Mouse (Mus musculus) frontal cortex, postnatal 10 days (tissue): ENCODE data around the gene Capn11.
A peak's percentile ranks its signal among the peaks of the same experiment; 100 is the strongest.

Experiments used
- DNase-seq, 2 experiments: peaks; one replicate each; pipeline ENCODE4 v3.0.0; 2022; ENCODE audit warnings: low spot score in 2 of 2, mixed read lengths in 1 of 2

Capn11 gene

GRCm38 (mm10) chr17:45682843-45683242, 23.7 kb upstream of the Capn11 start:
- DNase-seq, result no peak

- no peak for DNase-seq
Measured at GRCm38 (mm10) chr17:45681588-45681987, 22.5 kb upstream of the Capn11 start.

GRCm38 (mm10) chr17:45680391-45680980, 21.4 kb upstream of the Capn11 start:
- DNase-seq, result peak in 1 of 2 experiments; percentile 68

GRCm38 (mm10) chr17:45678106-45678505, 19.0 kb upstream of the Capn11 start:
- DNase-seq, result peak in 1 of 2 experiments; percentile 49

GRCm38 (mm10) chr17:45672598-45672997, 13.5 kb upstream of the Capn11 start:
- DNase-seq, result no peak

GRCm38 (mm10) chr17:45671821-45672220, 12.7 kb upstream of the Capn11 start:
- no peak for DNase-seq

GRCm38 (mm10) chr17:45667986-45668385, 8.9 kb upstream of the Capn11 start:
- DNase-seq, result no peak

GRCm38 (mm10) chr17:45667481-45667880, 8.4 kb upstream of the Capn11 start:
- no peak for DNase-seq

DNA sequence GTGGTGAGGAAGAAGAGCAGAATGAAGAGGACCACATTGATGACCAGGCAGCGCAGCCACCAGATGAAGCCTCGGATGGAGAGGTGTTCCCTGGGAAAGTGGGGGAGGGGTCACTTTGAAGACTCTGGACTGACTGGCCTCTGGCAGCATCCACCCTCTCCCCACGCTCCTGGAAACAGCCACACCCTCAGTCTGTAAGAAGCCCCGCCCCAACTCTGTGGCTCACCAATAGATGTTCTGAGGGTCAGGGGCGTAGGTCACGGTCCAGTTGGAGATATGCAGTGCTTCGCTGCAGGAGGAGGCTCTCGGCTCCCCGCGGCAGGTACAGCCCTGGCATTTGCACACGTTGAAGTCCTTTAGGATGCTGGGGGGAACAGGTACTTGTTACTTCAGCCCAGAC, 7.0 kb upstream of the Capn11 start:
- no peak for DNase-seq

GRCm38 (mm10) chr17:45664608-45665007, 5.5 kb upstream of the Capn11 start:
- DNase-seq, result no peak

DNA sequence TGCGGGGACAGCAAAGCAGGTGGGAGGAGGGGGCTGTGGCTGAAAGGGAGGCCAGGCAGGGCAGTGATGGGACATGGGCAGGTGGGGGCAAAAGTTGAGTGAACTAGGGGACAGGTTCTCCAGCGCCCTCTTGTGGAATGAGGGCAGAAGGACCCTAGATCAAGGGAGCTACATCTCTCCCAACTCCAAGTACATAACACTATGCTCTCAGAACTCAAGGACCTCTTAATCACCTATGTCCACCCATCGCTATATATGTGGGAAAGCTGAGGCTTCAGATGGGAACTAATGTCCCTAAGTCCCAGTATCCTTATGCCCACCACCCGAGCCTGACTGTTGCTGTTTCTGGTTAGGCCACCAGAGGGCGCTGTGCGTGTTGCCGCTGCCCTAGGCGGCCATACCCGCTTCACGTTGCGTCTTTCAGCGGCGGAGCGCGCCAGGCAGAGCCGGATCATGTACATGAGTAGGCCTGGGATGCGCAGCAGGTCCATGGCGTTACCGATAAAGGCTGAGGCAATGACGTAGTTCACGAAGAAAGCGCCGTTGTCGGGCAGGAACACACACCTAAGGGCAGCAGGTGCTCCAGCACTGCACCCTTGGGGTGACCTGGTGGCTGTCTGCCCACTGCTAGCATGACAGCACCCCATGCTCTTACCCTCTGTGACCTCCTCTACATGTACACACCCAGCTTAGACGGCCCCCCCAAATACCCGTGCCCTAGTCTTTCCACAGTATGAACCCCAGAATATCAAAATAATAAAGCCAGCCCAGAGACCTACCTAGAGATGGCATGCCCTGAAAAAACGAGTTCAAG, 4.2 kb upstream of the Capn11 start:
- peak in 1 of 2 experiments; percentile 75 for DNase-seq

- DNase-seq, result no peak
Measured at GRCm38 (mm10) chr17:45655820-45656219, 3.3 kb downstream of the Capn11 start.

- DNase-seq, result no peak
Measured at GRCm38 (mm10) chr17:45653233-45653632, 5.9 kb downstream of the Capn11 start.

DNA sequence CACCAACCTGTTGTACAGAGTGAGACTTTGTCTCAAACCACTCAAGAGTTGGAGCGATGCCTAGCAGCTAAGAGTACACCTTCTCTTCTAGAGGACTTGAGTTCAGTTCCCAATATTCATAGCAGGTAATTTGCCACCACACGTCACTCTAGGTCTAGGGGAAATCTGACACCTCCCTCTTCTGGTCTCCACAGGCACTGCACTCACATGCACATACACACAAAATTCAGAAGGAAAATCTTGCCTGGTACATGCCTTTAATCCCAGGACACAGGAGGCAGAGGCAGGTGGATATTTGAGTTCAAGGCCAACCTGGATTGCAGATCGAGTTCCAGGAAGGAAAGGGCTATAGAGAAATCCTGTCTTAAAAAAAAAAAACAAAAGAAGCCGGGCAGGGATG, 14.9 kb downstream of the Capn11 start:
- no peak for DNase-seq

DNA sequence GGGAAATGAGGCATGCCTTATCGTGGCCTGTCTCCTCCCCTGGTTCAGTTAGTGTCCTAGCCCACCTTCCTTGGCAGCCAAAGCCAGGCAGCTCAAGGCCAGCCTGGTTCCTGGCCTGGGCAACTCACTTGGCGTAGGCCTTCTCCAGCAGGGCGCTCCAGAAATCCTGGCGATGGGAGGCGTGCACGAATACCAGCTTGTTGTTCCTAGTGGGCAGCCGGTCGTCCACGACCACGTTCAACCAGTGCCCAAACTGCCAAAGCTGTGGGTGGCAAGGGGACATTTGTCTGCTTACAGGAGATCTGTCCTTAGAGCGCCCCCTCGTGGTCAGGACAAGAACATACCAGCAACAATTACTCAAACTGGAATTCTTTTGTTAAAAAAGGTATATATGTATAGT, 16.4 kb downstream of the Capn11 start:
- DNase-seq, result peak in 1 of 2 experiments; percentile 64

- no peak for DNase-seq
Measured at GRCm38 (mm10) chr17:45641981-45642380, 17.1 kb downstream of the Capn11 start.

- no peak for DNase-seq
Measured at GRCm38 (mm10) chr17:45638596-45639295, 20.4 kb downstream of the Capn11 start.

DNA sequence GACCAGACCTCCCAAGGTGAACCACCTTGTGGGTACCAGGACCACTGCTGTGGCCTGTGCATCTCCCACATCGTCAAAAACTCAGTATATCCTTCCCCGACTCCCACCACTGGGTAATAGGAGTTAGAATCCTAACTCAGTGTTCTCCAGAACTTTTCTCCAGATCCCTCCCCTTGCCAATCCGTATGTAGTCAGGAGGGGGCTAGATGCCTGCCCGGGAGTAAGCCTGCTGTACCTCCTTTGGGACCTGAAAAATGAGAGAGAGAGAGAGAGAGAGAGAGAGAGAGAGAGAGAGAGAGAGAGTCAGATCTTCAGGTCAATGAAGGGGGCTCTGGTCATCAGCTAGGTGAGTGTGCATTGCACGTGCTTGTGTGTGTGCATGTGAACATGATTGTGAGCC, 25.1 kb downstream of the Capn11 start:
- DNase-seq, result no peak

GRCm38 (mm10) chr17:45631940-45632339, 27.2 kb downstream of the Capn11 start:
- DNase-seq, result no peak

GRCm38 (mm10) chr17:45630992-45631391, 28.1 kb downstream of the Capn11 start:
- DNase-seq, result no peak

GRCm38 (mm10) chr17:45629861-45630694, 29.0 kb downstream of the Capn11 start:
- DNase-seq, result peak; percentile 62 to 63
